8 mouse cellular contexts compared by ENCODE assay signal in genomic region chr6:127446436-127446890, GRCm38 (mm10). TPM values are rescaled to one million over a fixed set of nuclear protein-coding genes. Genes with fewer than 3 reads are reported as not detected.
DNase-seq lines count a peak whose midpoint lies in the region; ATAC-seq and TF ChIP-seq lines count a peak whose summit lies in the region.

Gene Parp11 (plus strand): TSS chr6:127446840.

- WGBS in limb, embryonic 10.5 days = 16% methylated on average over 8 of the region's 8 CpGs
- WGBS in midbrain, embryonic 12.5 days = 17% methylated on average over 8 of the region's 8 CpGs
- under 1% methylated on average over 8 of the region's 8 CpGs for WGBS in small intestine, adult 2 months

- no peak for DNase-seq in cerebellum, adult 11-12 months
- peak; percentile 78 for DNase-seq in embryo, embryonic 11 days
- peak; percentile 28 for DNase-seq in kidney, adult 11 months
- DNase-seq in limb, embryonic 10.5 days (ENCODE audit: low spot score) = peak; percentile 72

- peaks cover 30% of the 10 kb centered on the region for H3K27me3 ChIP-seq in limb, embryonic 10.5 days (ENCODE audit: low read depth, poor library complexity, severe bottlenecking)
- peaks cover 18% of the 10 kb centered on the region; the same call in 1 of the 2 replicates for H3K27me3 ChIP-seq in midbrain, embryonic 12.5 days
- no peaks in the 10 kb centered on the region for H3K27me3 ChIP-seq in small intestine, adult 2 months (ENCODE audit: control insufficient read depth, insufficient read depth, low read length)

- no peak within 1 kb of the TSS for H3K4me2 ChIP-seq in midbrain, embryonic 12.5 days (replicated peaks)

- TF ChIP-seq POLR2A in small intestine, adult 2 months (IDR thresholded peaks at IDR 0.05; ENCODE audit: low read depth, low read length) = no peak

- TF ChIP-seq CTCF in small intestine, adult 2 months (IDR thresholded peaks at IDR 0.05; ENCODE audit: extremely low read depth, insufficient read length, insufficient replicate concordance, low read depth, low read length) = peak; percentile 90; the same call in 1 of the 2 replicates

- no peaks in the 10 kb centered on the region for H3K36me3 ChIP-seq in limb, embryonic 10.5 days
- no peaks in the 10 kb centered on the region for H3K36me3 ChIP-seq in midbrain, embryonic 12.5 days
- no peaks in the 10 kb centered on the region for H3K36me3 ChIP-seq in small intestine, adult 2 months (ENCODE audit: control insufficient read depth, insufficient read depth, low read length)

- no peak within 1 kb of the TSS for H3K27ac ChIP-seq in limb, embryonic 10.5 days
- H3K27ac ChIP-seq in midbrain, embryonic 12.5 days (replicated peaks) = no peak within 1 kb of the TSS
- peak within 1 kb of the TSS; percentile 64 for H3K27ac ChIP-seq in small intestine, adult 2 months (ENCODE audit: insufficient read depth, low read depth, low read length)

- no peaks in the 10 kb centered on the region for H3K9me3 ChIP-seq in limb, embryonic 10.5 days (replicated peaks)
- H3K9me3 ChIP-seq in midbrain, embryonic 12.5 days = no peaks in the 10 kb centered on the region

- H3K4me3 ChIP-seq in limb, embryonic 10.5 days = no peak within 1 kb of the TSS
- H3K4me3 ChIP-seq in midbrain, embryonic 12.5 days = no peak within 1 kb of the TSS
- no peak within 1 kb of the TSS; the same call in 1 of the 2 replicates for H3K4me3 ChIP-seq in small intestine, adult 2 months (ENCODE audit: low read depth, low read length)

- peak; percentile 49 for ATAC-seq in cerebellum, adult (ENCODE audit: insufficient number of reproducible peaks, low FRiP score, low TSS enrichment)
- ATAC-seq in granulocyte monocyte progenitor cell, adult 5-6 weeks (replicated peaks; ENCODE audit: poor library complexity, severe bottlenecking) = peak; percentile 77
- no peak for ATAC-seq in midbrain, embryonic 12.5 days (ENCODE audit: low FRiP score, low read depth)

- H3K9ac ChIP-seq in midbrain, embryonic 12.5 days (replicated peaks) = peak within 1 kb of the TSS; percentile 31

- 0 out of 2 replicates have a peak, but pooled peaks cover 2% of the 10 kb centered on the region for H3K4me1 ChIP-seq in limb, embryonic 10.5 days
- peaks cover 63% of the 10 kb centered on the region for H3K4me1 ChIP-seq in midbrain, embryonic 12.5 days
- peaks cover 6% of the 10 kb centered on the region; the same call in 1 of the 2 replicates for H3K4me1 ChIP-seq in small intestine, adult 2 months (ENCODE audit: control insufficient read depth, insufficient read depth, insufficient read length, low read length)

RNA-seq across cellular contexts. Expression of gene Parp11, which starts in this region (rescaled TPM):
- total RNA-seq in granulocyte monocyte progenitor cell, adult 5-6 weeks (2014; fragmentation: Nextera tagmentation) = 21.4 and 36.6 TPM in 2 replicates
- total RNA-seq in granulocyte monocyte progenitor cell, adult 5-6 weeks (2017) = 24.9 and 33.3 TPM in 2 replicates
- 25.9 and 29.6 TPM in 2 replicates for polyA plus RNA-seq in limb, embryonic 10.5 days (2016; fragmentation: Nextera tagmentation; extraction: Ambion mirVana)
- polyA plus RNA-seq in midbrain, embryonic 12.5 days (2016; fragmentation: Nextera tagmentation; extraction: Ambion mirVana) = 71.8 and 72.0 TPM in 2 replicates
- polyA plus RNA-seq in small intestine, adult 2 months (2012; rRNA removed) = 1.2 and 3.8 TPM in 2 replicates
